Mouse (Mus musculus): ENCODE data around the gene Usp43. TPM values are rescaled to one million over a fixed set of nuclear protein-coding genes. Genes with fewer than 3 reads are reported as not detected.

Usp43 gene
- polyA plus RNA-seq, 1 experiment from 2014 or later, result 2.3 TPM

GRCm38 (mm10) chr11:67925000-67925399 is 3.0 kb upstream of the Usp43 start:
- DNase-seq (ENCODE audit: low spot score), result no peak

GRCm38 (mm10) chr11:67923720-67924119 is 1.8 kb upstream of the Usp43 start:
- WGBS, result 93% methylated on average over 5 of the region's 5 CpGs
- H3K4me2 ChIP-seq (ENCODE audit: low read length), result peak overlapping the region; percentile 100; the same call in 1 of the 2 replicates
- H3K27me3 ChIP-seq (ENCODE audit: insufficient read depth, low read length), result no peaks in the 10 kb centered on the region
- H3K27ac ChIP-seq, result peak overlapping the region; percentile 54; the same call in 1 of the 2 replicates
- H3K9me3 ChIP-seq (replicated peaks; ENCODE audit: low read length), result no peaks in the 10 kb centered on the region
- H3K4me3 ChIP-seq (replicated peaks; ENCODE audit: low read depth, low read length), result no peak overlapping the region
- H3K4me1 ChIP-seq (replicated peaks; ENCODE audit: insufficient read depth, low read length), result peaks cover 11% of the 10 kb centered on the region; the same call in 1 of the 2 replicates
- TF ChIP-seq CTCF (IDR thresholded peaks at IDR 0.05; ENCODE audit: low read depth), result peak; percentile 51
- no peaks in the 10 kb centered on the region for H3K36me3 ChIP-seq (ENCODE audit: insufficient read depth, low read length)
- DNase-seq (ENCODE audit: low spot score) (no peak), ATAC-seq (replicated peaks; ENCODE audit: low FRiP score, low read depth) (no peak)
- H3K9ac ChIP-seq (ENCODE audit: low read depth, low read length), result no peak overlapping the region

More at GRCm38 (mm10) chr11:67925000-67925399, 3.0 kb upstream of the Usp43 start:
- no peak for TF ChIP-seq CTCF (IDR thresholded peaks at IDR 0.05; ENCODE audit: low read depth)
- no peak overlapping the region for H3K4me2 ChIP-seq (ENCODE audit: low read length)
- H3K4me3 ChIP-seq (replicated peaks; ENCODE audit: low read depth, low read length), result no peak overlapping the region
- H3K9me3 ChIP-seq (replicated peaks; ENCODE audit: low read length), result no peaks in the 10 kb centered on the region
- H3K4me1 ChIP-seq (replicated peaks; ENCODE audit: insufficient read depth, low read length), result peaks cover 11% of the 10 kb centered on the region; the same call in 1 of the 2 replicates
- WGBS, result 87% methylated on average over 13 of the region's 13 CpGs
- no peak for ATAC-seq (replicated peaks; ENCODE audit: low FRiP score, low read depth)
- no peak overlapping the region for H3K9ac ChIP-seq (ENCODE audit: low read depth, low read length)
- H3K27me3 ChIP-seq (ENCODE audit: insufficient read depth, low read length), result no peaks in the 10 kb centered on the region
- H3K27ac ChIP-seq, result no peak overlapping the region
- no peaks in the 10 kb centered on the region for H3K36me3 ChIP-seq (ENCODE audit: insufficient read depth, low read length)

GRCm38 (mm10) chr11:67922755-67923125 is 787 bp upstream of the Usp43 start:
- WGBS, result under 1% methylated on average over 12 of the region's 12 CpGs
- H3K4me2 ChIP-seq (ENCODE audit: low read length), result peak overlapping the region; percentile 100

GRCm38 (mm10) chr11:67921091-67921826 is 694 bp downstream of the Usp43 start:
- Histone ChIP-seq H3K4me1 (replicated peaks; ENCODE audit: insufficient read depth, low read length) (peaks cover 8% of the 10 kb centered on the region; the same call in 1 of the 2 replicates), H3K9ac (ENCODE audit: low read depth, low read length) (peak overlapping the region; percentile 79), H3K9me3 (replicated peaks; ENCODE audit: low read length) (no peaks in the 10 kb centered on the region), H3K4me3 (replicated peaks; ENCODE audit: low read depth, low read length) (peak overlapping the region; percentile 78), H3K27ac (peak overlapping the region; percentile 94), H3K36me3 (ENCODE audit: insufficient read depth, low read length) (no peaks in the 10 kb centered on the region), H3K27me3 (ENCODE audit: insufficient read depth, low read length) (no peaks in the 10 kb centered on the region), H3K4me2 (ENCODE audit: low read length) (peak overlapping the region; percentile 100)
- no peak for TF ChIP-seq CTCF (IDR thresholded peaks at IDR 0.05; ENCODE audit: low read depth)
- ATAC-seq (replicated peaks; ENCODE audit: low FRiP score, low read depth), result peak; percentile 26; the same call in 1 of the 2 replicates
- DNase-seq (ENCODE audit: low spot score), result peak; percentile 40
- WGBS, result 3% methylated on average over 47 of the region's 47 CpGs

More at GRCm38 (mm10) chr11:67922755-67923125, 787 bp upstream of the Usp43 start:
- H3K4me1 ChIP-seq (replicated peaks; ENCODE audit: insufficient read depth, low read length), result peaks cover 11% of the 10 kb centered on the region; the same call in 1 of the 2 replicates
- H3K4me3 ChIP-seq (replicated peaks; ENCODE audit: low read depth, low read length), result peak overlapping the region; percentile 78
- TF ChIP-seq CTCF (IDR thresholded peaks at IDR 0.05; ENCODE audit: low read depth), result peak; percentile 55
- peak overlapping the region; percentile 94 for H3K27ac ChIP-seq
- H3K9ac ChIP-seq (ENCODE audit: low read depth, low read length), result peak overlapping the region; percentile 79
- H3K9me3 ChIP-seq (replicated peaks; ENCODE audit: low read length), result no peaks in the 10 kb centered on the region
- DNase-seq (ENCODE audit: low spot score) (peak; percentile 93), ATAC-seq (replicated peaks; ENCODE audit: low FRiP score, low read depth) (peak; percentile 75)
- no peaks in the 10 kb centered on the region for H3K27me3 ChIP-seq (ENCODE audit: insufficient read depth, low read length)
- no peaks in the 10 kb centered on the region for H3K36me3 ChIP-seq (ENCODE audit: insufficient read depth, low read length)

- TF ChIP-seq CTCF (IDR thresholded peaks at IDR 0.05; ENCODE audit: low read depth), result no peak
- 0 out of 2 replicates have a peak overlapping the region, but pooled peaks have one; percentile 78 for H3K4me3 ChIP-seq (replicated peaks; ENCODE audit: low read depth, low read length)
- peaks cover 7% of the 10 kb centered on the region; the same call in 1 of the 2 replicates for H3K4me1 ChIP-seq (replicated peaks; ENCODE audit: insufficient read depth, low read length)
- H3K27me3 ChIP-seq (ENCODE audit: insufficient read depth, low read length), result no peaks in the 10 kb centered on the region
- H3K4me2 ChIP-seq (ENCODE audit: low read length), result peak overlapping the region; percentile 100
- no peak overlapping the region for H3K9ac ChIP-seq (ENCODE audit: low read depth, low read length)
- H3K9me3 ChIP-seq (replicated peaks; ENCODE audit: low read length), result no peaks in the 10 kb centered on the region
- H3K36me3 ChIP-seq (ENCODE audit: insufficient read depth, low read length), result no peaks in the 10 kb centered on the region
- no peak overlapping the region for H3K27ac ChIP-seq
- ATAC-seq (replicated peaks; ENCODE audit: low FRiP score, low read depth) (no peak), DNase-seq (ENCODE audit: low spot score) (no peak)
- 48% methylated on average over 9 of the region's 9 CpGs for WGBS
Measured at GRCm38 (mm10) chr11:67920226-67920960, 1.6 kb downstream of the Usp43 start.

GRCm38 (mm10) chr11:67919593-67919992 is 2.4 kb downstream of the Usp43 start:
- no peak for TF ChIP-seq CTCF (IDR thresholded peaks at IDR 0.05; ENCODE audit: low read depth)
- Histone ChIP-seq H3K27ac (no peak overlapping the region), H3K36me3 (ENCODE audit: insufficient read depth, low read length) (no peaks in the 10 kb centered on the region), H3K4me2 (ENCODE audit: low read length) (no peak overlapping the region), H3K4me1 (replicated peaks; ENCODE audit: insufficient read depth, low read length) (peaks cover 7% of the 10 kb centered on the region; the same call in 1 of the 2 replicates), H3K9me3 (replicated peaks; ENCODE audit: low read length) (no peaks in the 10 kb centered on the region), H3K9ac (ENCODE audit: low read depth, low read length) (no peak overlapping the region), H3K27me3 (ENCODE audit: insufficient read depth, low read length) (no peaks in the 10 kb centered on the region), H3K4me3 (replicated peaks; ENCODE audit: low read depth, low read length) (no peak overlapping the region)
- no peak for DNase-seq (ENCODE audit: low spot score)
- ATAC-seq (replicated peaks; ENCODE audit: low FRiP score, low read depth), result no peak
- 65% methylated on average over 5 of the region's 5 CpGs for WGBS
